Mouse (Mus musculus): Measurements from ENCODE around the gene Degs2. TPM values are rescaled to one million over a fixed set of nuclear protein-coding genes. Genes with fewer than 3 reads are reported as not detected.

Degs2 gene
- polyA plus RNA-seq, 1 experiment from 2014 or later, result 12.1 TPM

MicroRNAs encoded within 50 kb of the gene (microRNA counts, 519-probe panel; counts per million panel counts)
- 3,937 counts per million, percentile 88 among the panel's probes with 10 or more counts for microRNA mmu-miR-342-3p
- microRNA mmu-miR-342-5p, result 104 counts per million, percentile 35 among the panel's probes with 10 or more counts

Small RNAs within 50 kb of the gene (microRNA-seq; reads per million reads assigned to microRNA genes)
- gene Gm23872 (not detected), gene Mir342 (3,667 reads per million, percentile 90 among the genes with 10 or more reads in this experiment)

Other genes with a start within 250 kb of the Degs2 start
- 40.6 and 42.8 TPM in 2 replicates for gene Evl, start 147.6 kb downstream of the Degs2 start, polyA plus RNA-seq (2015; fragmentation: Nextera tagmentation; extraction: Ambion mirVana)
- gene Yy1, start 90.7 kb upstream of the Degs2 start, polyA plus RNA-seq (2015; fragmentation: Nextera tagmentation; extraction: Ambion mirVana), result 15.9 and 16.9 TPM in 2 replicates
- 8.5 and 9.1 TPM in 2 replicates for gene Slc25a29, start 133.6 kb upstream of the Degs2 start, polyA plus RNA-seq (2015; fragmentation: Nextera tagmentation; extraction: Ambion mirVana)
- gene Slc25a47, start 133.7 kb upstream of the Degs2 start, polyA plus RNA-seq (2015; fragmentation: Nextera tagmentation; extraction: Ambion mirVana), result 9.9 and 12.0 TPM in 2 replicates
- gene Wdr25, start 191.3 kb upstream of the Degs2 start, polyA plus RNA-seq (2015; fragmentation: Nextera tagmentation; extraction: Ambion mirVana), result 8.9 and 9.9 TPM in 2 replicates
- 94.6 and 98.5 TPM in 2 replicates for gene Wars, start 191.9 kb upstream of the Degs2 start, polyA plus RNA-seq (2015; fragmentation: Nextera tagmentation; extraction: Ambion mirVana)